Mouse (Mus musculus): ENCODE data around the gene Mydgf.

The Mydgf gene

GRCm38 (mm10) chr17:56141702-56142605 lies 41.8 kb downstream of the Mydgf start:
- no peak for DNase-seq (ENCODE audit: low spot score in 2 of 2)

GRCm38 (mm10) chr17:56139858-56140595 lies 43.7 kb downstream of the Mydgf start, which contains the start of gene Sema6b:
TSS of gene Sema6b (minus strand) at chr17:56140343.
- no peak for DNase-seq (ENCODE audit: low spot score in 2 of 2)

GRCm38 (mm10) chr17:56139355-56139754 lies 44.4 kb downstream of the Mydgf start:
- no peak for DNase-seq (ENCODE audit: low spot score in 2 of 2)

- DNase-seq (ENCODE audit: low spot score in 2 of 2) = no peak
Observed at GRCm38 (mm10) chr17:56137839-56138613, 45.7 kb downstream of the Mydgf start.

- DNase-seq (ENCODE audit: low spot score in 2 of 2) = no peak
Observed at GRCm38 (mm10) chr17:56136558-56136957, 47.2 kb downstream of the Mydgf start.

GRCm38 (mm10) chr17:56134463-56134971 lies 49.2 kb downstream of the Mydgf start:
- DNase-seq (ENCODE audit: low spot score in 2 of 2) = peak; percentile 60 to 67

GRCm38 (mm10) chr17:56133457-56134363 lies 50.0 kb downstream of the Mydgf start:
- DNase-seq (ENCODE audit: low spot score in 2 of 2) = peak; percentile 33 to 65

- peak in 1 of 2 experiments; percentile 41 for DNase-seq (ENCODE audit: low spot score in 2 of 2)
Observed at GRCm38 (mm10) chr17:56132661-56133060, 51.1 kb downstream of the Mydgf start.

GRCm38 (mm10) chr17:56131814-56132213 lies 51.9 kb downstream of the Mydgf start:
- peak; percentile 60 to 67 for DNase-seq (ENCODE audit: low spot score in 2 of 2)

GRCm38 (mm10) chr17:56131136-56131535 lies 52.6 kb downstream of the Mydgf start:
- DNase-seq (ENCODE audit: low spot score in 2 of 2) = no peak

- DNase-seq (ENCODE audit: low spot score in 2 of 2) = no peak
Observed at GRCm38 (mm10) chr17:56128246-56128645, 55.5 kb downstream of the Mydgf start.

- DNase-seq (ENCODE audit: low spot score in 2 of 2) = no peak
Observed at GRCm38 (mm10) chr17:56126175-56126574, 57.5 kb downstream of the Mydgf start.
